Mouse (Mus musculus): ENCODE data around the gene Nup214. TPM values are rescaled to one million over a fixed set of nuclear protein-coding genes. Genes with fewer than 3 reads are reported as not detected.

The Nup214 gene
- polyA plus RNA-seq, 2 experiments = 41.3 to 65.2 TPM

GRCm38 (mm10) chr2:32020229-32020628 is 46.0 kb downstream of the Nup214 start:
- Histone ChIP-seq H3K36me3 (ENCODE audit: control insufficient read depth, insufficient read depth, low read length) (peaks cover 90% of the 10 kb centered on the region), H3K4me3 (replicated peaks; ENCODE audit: low read length) (no peak overlapping the region), H3K9me3 (ENCODE audit: control insufficient read depth, low read length) (no peaks in the 10 kb centered on the region), H3K4me1 (ENCODE audit: control insufficient read depth, insufficient read depth, low read length) (no peaks in the 10 kb centered on the region), H3K27me3 (ENCODE audit: control insufficient read depth, insufficient read depth, low read length) (no peaks in the 10 kb centered on the region), H3K9ac (ENCODE audit: low read depth, low read length, severe bottlenecking) (no peak overlapping the region), H3K27ac (replicated peaks; ENCODE audit: low read depth, low read length) (no peak overlapping the region), H3K4me2 (replicated peaks; ENCODE audit: low read depth, low read length, severe bottlenecking) (no peak overlapping the region)
- TF ChIP-seq POLR2A (IDR thresholded peaks at IDR 0.05; ENCODE audit: borderline replicate concordance, extremely low read depth, insufficient read depth, insufficient read length) = no peak
- 92% methylated on average over 5 of the region's 5 CpGs for WGBS
- no peak for DNase-seq (ENCODE audit: low spot score)
- ATAC-seq (ENCODE audit: low FRiP score, low read depth) = no peak

GRCm38 (mm10) chr2:32024372-32024771 is 50.1 kb downstream of the Nup214 start:
- H3K36me3 ChIP-seq (ENCODE audit: control insufficient read depth, insufficient read depth, low read length) = peaks cover 86% of the 10 kb centered on the region

GRCm38 (mm10) chr2:32029636-32030035 is 55.4 kb downstream of the Nup214 start:
- Histone ChIP-seq H3K9me3 (ENCODE audit: control insufficient read depth, low read length) (no peaks in the 10 kb centered on the region), H3K27me3 (ENCODE audit: control insufficient read depth, insufficient read depth, low read length) (no peaks in the 10 kb centered on the region), H3K4me1 (ENCODE audit: control insufficient read depth, insufficient read depth, low read length) (no peaks in the 10 kb centered on the region), H3K4me2 (replicated peaks; ENCODE audit: low read depth, low read length, severe bottlenecking) (no peak overlapping the region), H3K4me3 (replicated peaks; ENCODE audit: low read length) (no peak overlapping the region), H3K9ac (ENCODE audit: low read depth, low read length, severe bottlenecking) (no peak overlapping the region), H3K27ac (replicated peaks; ENCODE audit: low read depth, low read length) (no peak overlapping the region), H3K36me3 (ENCODE audit: control insufficient read depth, insufficient read depth, low read length) (peaks cover 90% of the 10 kb centered on the region)
- no peak for DNase-seq (ENCODE audit: low spot score)
- TF ChIP-seq POLR2A (IDR thresholded peaks at IDR 0.05; ENCODE audit: borderline replicate concordance, extremely low read depth, insufficient read depth, insufficient read length) = no peak
- WGBS = 82% methylated on average over 3 of the region's 3 CpGs
- no peak for ATAC-seq (ENCODE audit: low FRiP score, low read depth)

More at GRCm38 (mm10) chr2:32024372-32024771, 50.1 kb downstream of the Nup214 start:
- no peaks in the 10 kb centered on the region for H3K9me3 ChIP-seq (ENCODE audit: control insufficient read depth, low read length)
- no peaks in the 10 kb centered on the region for H3K4me1 ChIP-seq (ENCODE audit: control insufficient read depth, insufficient read depth, low read length)
- ATAC-seq (ENCODE audit: low FRiP score, low read depth) (no peak), DNase-seq (ENCODE audit: low spot score) (no peak)
- H3K27ac ChIP-seq (replicated peaks; ENCODE audit: low read depth, low read length) = no peak overlapping the region
- 89% methylated on average over 4 of the region's 4 CpGs for WGBS
- H3K9ac ChIP-seq (ENCODE audit: low read depth, low read length, severe bottlenecking) = no peak overlapping the region
- TF ChIP-seq POLR2A (IDR thresholded peaks at IDR 0.05; ENCODE audit: borderline replicate concordance, extremely low read depth, insufficient read depth, insufficient read length) = no peak
- H3K4me2 ChIP-seq (replicated peaks; ENCODE audit: low read depth, low read length, severe bottlenecking) = no peak overlapping the region
- H3K27me3 ChIP-seq (ENCODE audit: control insufficient read depth, insufficient read depth, low read length) = no peaks in the 10 kb centered on the region
- no peak overlapping the region for H3K4me3 ChIP-seq (replicated peaks; ENCODE audit: low read length)

GRCm38 (mm10) chr2:32033436-32033835 is 59.2 kb downstream of the Nup214 start:
- no peak for ATAC-seq (ENCODE audit: low FRiP score, low read depth)
- no peak overlapping the region for H3K9ac ChIP-seq (ENCODE audit: low read depth, low read length, severe bottlenecking)
- no peak overlapping the region for H3K4me2 ChIP-seq (replicated peaks; ENCODE audit: low read depth, low read length, severe bottlenecking)
- WGBS = 90% methylated on average over 6 of the region's 6 CpGs
- no peak overlapping the region for H3K27ac ChIP-seq (replicated peaks; ENCODE audit: low read depth, low read length)
- peaks cover 87% of the 10 kb centered on the region for H3K36me3 ChIP-seq (ENCODE audit: control insufficient read depth, insufficient read depth, low read length)
- H3K27me3 ChIP-seq (ENCODE audit: control insufficient read depth, insufficient read depth, low read length) = no peaks in the 10 kb centered on the region
- H3K4me1 ChIP-seq (ENCODE audit: control insufficient read depth, insufficient read depth, low read length) = no peaks in the 10 kb centered on the region
- H3K9me3 ChIP-seq (ENCODE audit: control insufficient read depth, low read length) = no peaks in the 10 kb centered on the region
- DNase-seq (ENCODE audit: low spot score) = no peak
- H3K4me3 ChIP-seq (replicated peaks; ENCODE audit: low read length) = no peak overlapping the region
- no peak for TF ChIP-seq POLR2A (IDR thresholded peaks at IDR 0.05; ENCODE audit: borderline replicate concordance, extremely low read depth, insufficient read depth, insufficient read length)

GRCm38 (mm10) chr2:32034206-32034605 is 60.0 kb downstream of the Nup214 start:
- Histone ChIP-seq H3K4me1 (ENCODE audit: control insufficient read depth, insufficient read depth, low read length) (no peaks in the 10 kb centered on the region), H3K4me2 (replicated peaks; ENCODE audit: low read depth, low read length, severe bottlenecking) (no peak overlapping the region), H3K36me3 (ENCODE audit: control insufficient read depth, insufficient read depth, low read length) (peaks cover 89% of the 10 kb centered on the region), H3K27ac (replicated peaks; ENCODE audit: low read depth, low read length) (no peak overlapping the region), H3K27me3 (ENCODE audit: control insufficient read depth, insufficient read depth, low read length) (no peaks in the 10 kb centered on the region), H3K9ac (ENCODE audit: low read depth, low read length, severe bottlenecking) (no peak overlapping the region), H3K4me3 (replicated peaks; ENCODE audit: low read length) (no peak overlapping the region), H3K9me3 (ENCODE audit: control insufficient read depth, low read length) (no peaks in the 10 kb centered on the region)
- ATAC-seq (ENCODE audit: low FRiP score, low read depth) (no peak), DNase-seq (ENCODE audit: low spot score) (no peak)
- 91% methylated on average over 6 of the region's 6 CpGs for WGBS
- TF ChIP-seq POLR2A (IDR thresholded peaks at IDR 0.05; ENCODE audit: borderline replicate concordance, extremely low read depth, insufficient read depth, insufficient read length) = no peak
